Mouse (Mus musculus) liver, postnatal 0 days (tissue): ENCODE data around the gene Insm1.

ENCODE experiments used
- CTCF ChIP-seq: sonication (generic); IDR thresholded peaks from 2 replicates; pipeline ENCODE4 v1.5.1; 2016; ENCODE audit warnings: antibody characterized with exemption, low read depth
- EP300 ChIP-seq: IDR thresholded peaks from 2 replicates; pipeline ENCODE4 v1.6.1; 2016; ENCODE audit warnings: antibody characterized with exemption, low read depth, mild to moderate bottlenecking

- no peak for TF ChIP-seq EP300
- no peak for TF ChIP-seq CTCF
Observed at GRCm38 (mm10) chr2:146262215-146262614, 40.5 kb downstream of the Insm1 start.
